Mouse (Mus musculus): ENCODE data around the gene Nop58. TPM values are rescaled to one million over a fixed set of nuclear protein-coding genes. Genes with fewer than 3 reads are reported as not detected.

Nop58 gene
- total RNA-seq, 1 experiment from 2014 or later, result 170 TPM

- ATAC-seq (ENCODE audit: extremely low read depth, insufficient number of reproducible peaks, low FRiP score, poor library complexity, severe bottlenecking), result no peak
Observed at GRCm38 (mm10) chr1:59766626-59767025, 81.9 kb downstream of the Nop58 start.

Other genes starting within 250 kb of the Nop58 start
- 0.98 and 1.2 TPM in 2 replicates for gene Fzd7, start 202.5 kb upstream of the Nop58 start, total RNA-seq (2017)
- not detected in 2 replicates for gene Gm973, start 168.7 kb upstream of the Nop58 start, total RNA-seq (2017)
- 108 TPM in 2 replicates for gene Sumo1, start 14.1 kb upstream of the Nop58 start, total RNA-seq (2017)
- 12.5 TPM in 2 replicates for gene Bmpr2, start 78.4 kb downstream of the Nop58 start, total RNA-seq (2017)
- gene Fam117b, start 228.0 kb downstream of the Nop58 start, total RNA-seq (2017), result 45.4 TPM in 2 replicates

Measured in neutrophil, adult 5-6 weeks (primary cell).